Mouse (Mus musculus) stomach, embryonic 14.5 days (tissue): Measurements from ENCODE around the gene Tmem106c. TPM values are rescaled to one million over a fixed set of nuclear protein-coding genes. Genes with fewer than 3 reads are reported as not detected.
A peak's percentile ranks its signal among the peaks of the same experiment; 100 is the strongest.

ENCODE experiments used
- ATAC-seq: fragments of 200-750 bp; cut with Nextera tagmentation; 2 replicates; pipeline ENCODE4 v1.8.0; 2017; ENCODE audit warnings: low read depth, moderate TSS enrichment; ENCODE audit not compliant: insufficient number of reproducible peaks, insufficient read depth, low FRiP score
- H3K27ac ChIP-seq: fragments of 300-500 bp; sonication (generic); 2 replicates; pipeline ENCODE4 v1.5.1; 2014; ENCODE audit warnings: mild to moderate bottlenecking, low read length, moderate library complexity, mixed read lengths
- H3K27me3 ChIP-seq: fragments of 300-500 bp; sonication (generic); 2 replicates; pipeline ENCODE4 v1.6.1; 2014; ENCODE audit warnings: low read length, control low read depth, mixed read lengths; ENCODE audit not compliant: control insufficient read depth, insufficient read depth
- H3K36me3 ChIP-seq: fragments of 300-500 bp; sonication (generic); 2 replicates; pipeline ENCODE4 v1.6.1; 2014; ENCODE audit warnings: mild to moderate bottlenecking, control low read depth, low read length, moderate library complexity, mixed read lengths; ENCODE audit not compliant: control insufficient read depth, insufficient read depth
- H3K4me1 ChIP-seq: fragments of 300-500 bp; sonication (generic); 2 replicates; pipeline ENCODE4 v1.6.1; 2014; ENCODE audit warnings: low read length, control low read depth, mixed read lengths; ENCODE audit not compliant: control insufficient read depth, insufficient read depth
- H3K4me2 ChIP-seq: fragments of 300-500 bp; sonication (generic); replicated peaks from 2 replicates; pipeline ENCODE4 v1.6.1; 2014; ENCODE audit warnings: low read depth, low read length, control low read depth
- H3K4me3 ChIP-seq: fragments of 300-500 bp; sonication (generic); 2 replicates; pipeline ENCODE4 v1.5.1; 2014; ENCODE audit warnings: low read depth, low read length, control low read depth
- H3K9ac ChIP-seq: fragments of 300-500 bp; sonication (generic); replicated peaks from 2 replicates; pipeline ENCODE4 v1.6.1; 2014; ENCODE audit warnings: low read depth, mild to moderate bottlenecking, control low read depth, low read length, moderate library complexity, mixed read lengths
- H3K9me3 ChIP-seq: fragments of 300-500 bp; sonication (generic); 2 replicates; pipeline ENCODE4 v1.6.1; 2016; ENCODE audit warnings: low read depth, low read length, control low read depth; ENCODE audit not compliant: control insufficient read depth
- WGBS: fragments of 180-500 bp; shearing (Covaris S2); extraction: QIAGEN DNeasy Blood & Tissue Kit; methylation state at CpG from one replicate; pipeline ENCODE4 v1.1.7; 2014; 5-methylcytosine and 5-hydroxymethylcytosine counted together
- polyA plus RNA-seq: library from polyadenylated mRNA; unstranded; fragments of >200 nt; fragmentation: Nextera tagmentation; extraction: Ambion mirVana; gene quantifications from 2 replicates; pipeline ENCODE4 v1.2.1, GENCODE M21; 2014

Tmem106c gene
- polyA plus RNA-seq, 1 experiment from 2014 or later, result 37.2 TPM

GRCm38 (mm10) chr15:97981560-97981959, 17.6 kb downstream of the Tmem106c start:
- H3K4me2 ChIP-seq, result no peak overlapping the region
- H3K27me3 ChIP-seq, result no peaks in the 10 kb centered on the region
- no peak overlapping the region for H3K27ac ChIP-seq
- H3K9ac ChIP-seq, result no peak overlapping the region
- no peaks in the 10 kb centered on the region for H3K4me1 ChIP-seq
- no peak for ATAC-seq
- peaks cover 4% of the 10 kb centered on the region; the same call in 1 of the 2 replicates for H3K9me3 ChIP-seq
- no peaks in the 10 kb centered on the region for H3K36me3 ChIP-seq
- no peak overlapping the region for H3K4me3 ChIP-seq
- WGBS, result 84% methylated on average over 6 of the region's 6 CpGs

- no peak overlapping the region for H3K4me3 ChIP-seq
- H3K4me2 ChIP-seq, result no peak overlapping the region
- no peak overlapping the region for H3K9ac ChIP-seq
- H3K36me3 ChIP-seq, result no peaks in the 10 kb centered on the region
- no peaks in the 10 kb centered on the region for H3K9me3 ChIP-seq
- H3K4me1 ChIP-seq, result peaks cover 15% of the 10 kb centered on the region
- no peak for ATAC-seq
- H3K27ac ChIP-seq, result no peak overlapping the region
- WGBS, result 57% methylated on average over 1 of the region's 1 CpGs
- H3K27me3 ChIP-seq, result no peaks in the 10 kb centered on the region
Measured at GRCm38 (mm10) chr15:97989544-97989943, 25.5 kb downstream of the Tmem106c start.

- Histone ChIP-seq H3K36me3 (no peaks in the 10 kb centered on the region), H3K27ac (no peak overlapping the region), H3K27me3 (no peaks in the 10 kb centered on the region), H3K4me1 (peaks cover 15% of the 10 kb centered on the region), H3K4me3 (no peak overlapping the region), H3K9ac (no peak overlapping the region), H3K9me3 (no peaks in the 10 kb centered on the region), H3K4me2 (no peak overlapping the region)
- under 1% methylated on average over 6 of the region's 6 CpGs for WGBS
- no peak for ATAC-seq
Measured at GRCm38 (mm10) chr15:97990124-97990523, 26.1 kb downstream of the Tmem106c start.

- Histone ChIP-seq H3K9ac (no peak overlapping the region), H3K27me3 (no peaks in the 10 kb centered on the region), H3K4me3 (no peak overlapping the region), H3K27ac (no peak overlapping the region), H3K4me1 (peaks cover 15% of the 10 kb centered on the region), H3K36me3 (no peaks in the 10 kb centered on the region), H3K4me2 (no peak overlapping the region), H3K9me3 (no peaks in the 10 kb centered on the region)
- ATAC-seq, result no peak
- 13% methylated on average over 4 of the region's 4 CpGs for WGBS
Measured at GRCm38 (mm10) chr15:97990721-97991120, 26.7 kb downstream of the Tmem106c start.

GRCm38 (mm10) chr15:97991285-97991895, 27.4 kb downstream of the Tmem106c start:
- no peaks in the 10 kb centered on the region for H3K9me3 ChIP-seq
- no peaks in the 10 kb centered on the region for H3K36me3 ChIP-seq
- no peak overlapping the region for H3K4me2 ChIP-seq
- H3K4me3 ChIP-seq, result no peak overlapping the region
- no peak overlapping the region for H3K27ac ChIP-seq
- H3K27me3 ChIP-seq, result no peaks in the 10 kb centered on the region
- 31% methylated on average over 12 of the region's 12 CpGs for WGBS
- H3K9ac ChIP-seq, result no peak overlapping the region
- peaks cover 15% of the 10 kb centered on the region for H3K4me1 ChIP-seq
- no peak for ATAC-seq

GRCm38 (mm10) chr15:97992027-97992711, 28.2 kb downstream of the Tmem106c start:
- no peaks in the 10 kb centered on the region for H3K27me3 ChIP-seq
- 55% methylated on average over 13 of the region's 13 CpGs for WGBS
- no peaks in the 10 kb centered on the region for H3K36me3 ChIP-seq
- no peaks in the 10 kb centered on the region for H3K9me3 ChIP-seq
- peak overlapping the region; percentile 81 for H3K27ac ChIP-seq
- 0 out of 2 replicates have a peak, but pooled peaks have one; percentile 0 for ATAC-seq
- no peak overlapping the region; the same call in 1 of the 2 replicates for H3K9ac ChIP-seq
- no peak overlapping the region for H3K4me3 ChIP-seq
- H3K4me2 ChIP-seq, result peak overlapping the region; percentile 48; the same call in 1 of the 2 replicates
- H3K4me1 ChIP-seq, result peaks cover 15% of the 10 kb centered on the region

GRCm38 (mm10) chr15:97992712-97993286, 28.8 kb downstream of the Tmem106c start:
- ATAC-seq, result peak; percentile 94
- H3K36me3 ChIP-seq, result no peaks in the 10 kb centered on the region
- no peak overlapping the region; the same call in 1 of the 2 replicates for H3K9ac ChIP-seq
- peaks cover 15% of the 10 kb centered on the region for H3K4me1 ChIP-seq
- no peaks in the 10 kb centered on the region for H3K27me3 ChIP-seq
- peak overlapping the region; percentile 48 for H3K4me2 ChIP-seq
- 6% methylated on average over 18 of the region's 18 CpGs for WGBS
- peak overlapping the region; percentile 81 for H3K27ac ChIP-seq
- no peaks in the 10 kb centered on the region for H3K9me3 ChIP-seq
- peak overlapping the region; percentile 7; the same call in 1 of the 2 replicates for H3K4me3 ChIP-seq

GRCm38 (mm10) chr15:97996716-97997256, 32.8 kb downstream of the Tmem106c start:
- Histone ChIP-seq H3K4me3 (no peak overlapping the region), H3K4me2 (no peak overlapping the region), H3K27ac (no peak overlapping the region), H3K27me3 (peaks cover 11% of the 10 kb centered on the region; the same call in 1 of the 2 replicates), H3K36me3 (no peaks in the 10 kb centered on the region), H3K9me3 (no peaks in the 10 kb centered on the region), H3K9ac (no peak overlapping the region), H3K4me1 (peaks cover 11% of the 10 kb centered on the region)
- ATAC-seq, result no peak
- 57% methylated on average over 13 of the region's 13 CpGs for WGBS
